Mouse (Mus musculus) stomach, postnatal 0 days (tissue): ENCODE measurements around the gene Kirrel3.

Source experiments
- CTCF ChIP-seq: IDR thresholded peaks from 2 replicates; pipeline ENCODE4 v1.5.1; 2016; ENCODE audit warnings: antibody characterized with exemption, low read depth, mild to moderate bottlenecking, moderate library complexity
- EP300 ChIP-seq: optimal IDR thresholded peaks from 2 replicates; pipeline ENCODE3; 2016; ENCODE audit warnings: antibody characterized with exemption

GRCm38 (mm10) chr9:34646831-34647230 is 161.1 kb downstream of the Kirrel3 start:
- TF ChIP-seq CTCF (no peak), EP300 (no peak)
